Mouse (Mus musculus) cortical plate, adult 2 months (tissue): ENCODE results near the gene Hist1h3d.
A peak's percentile ranks its signal among the peaks of the same experiment; 100 is the strongest.

ENCODE experiments used
- CTCF ChIP-seq: fragments of 200-500 bp; IDR thresholded peaks from 2 replicates; pipeline ENCODE4 v1.5.1; 2011; ENCODE audit warnings: mild to moderate bottlenecking, control low read depth, low read length; ENCODE audit not compliant: insufficient read depth; ENCODE audit errors: extremely low read depth
- POLR2A ChIP-seq: fragments of 200-500 bp; IDR thresholded peaks from 2 replicates; pipeline ENCODE4 v1.6.1; 2011; ENCODE audit warnings: mild to moderate bottlenecking, low read length, control low read depth; ENCODE audit not compliant: insufficient read depth; ENCODE audit errors: extremely low read depth

- TF ChIP-seq CTCF = peak; percentile 67
- no peak for TF ChIP-seq POLR2A
Measured at GRCm38 (mm10) chr13:23597957-23598356, 22.4 kb downstream of the Hist1h3d start.
